ENCODE assay signal across 8 mouse cellular contexts in the genomic region with DNA sequence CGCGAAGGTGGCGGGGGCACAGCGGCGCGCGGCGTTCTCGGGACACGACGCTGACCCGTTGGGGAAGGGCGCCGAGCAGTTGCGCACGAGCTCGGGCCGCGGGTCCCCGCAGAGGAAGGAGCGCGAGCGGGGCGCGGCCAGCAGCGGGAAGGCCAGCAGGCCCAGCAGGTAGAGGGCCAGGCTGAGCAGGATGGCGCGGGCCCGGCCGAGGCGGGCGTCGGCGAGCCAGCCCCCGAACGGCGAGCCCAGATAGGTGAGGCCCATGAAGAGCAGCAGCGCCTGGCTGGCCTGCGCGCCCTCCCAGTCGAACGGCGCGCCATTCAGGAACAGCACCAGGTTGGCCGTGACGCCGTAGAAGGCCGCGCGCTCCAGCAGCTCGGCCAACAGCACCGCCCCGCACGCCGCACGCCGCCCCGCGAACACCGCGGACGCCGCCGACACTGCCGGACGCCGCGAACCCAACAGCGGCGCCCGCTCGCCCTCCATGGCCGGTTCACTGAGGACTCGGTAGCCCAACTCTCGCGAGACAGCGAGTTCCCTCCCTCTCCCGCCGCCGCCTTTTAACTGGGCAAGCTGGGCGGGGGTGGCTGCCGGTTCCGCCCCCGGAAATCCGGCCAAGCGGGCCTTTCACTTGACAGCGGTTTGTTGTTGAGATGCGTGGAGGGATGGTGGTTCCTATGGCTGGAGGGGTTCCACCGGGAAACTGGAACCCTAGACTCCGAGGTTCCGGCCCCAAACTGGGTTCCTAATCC. TPM values are rescaled to one million over a fixed set of nuclear protein-coding genes. Genes with fewer than 3 reads are reported as not detected.
DNase-seq lines count a peak whose midpoint lies in the region; ATAC-seq lines count a peak whose summit lies in the region.

No protein-coding gene starts in this region.

- DNase-seq in Muller cell, postnatal 12 days (ENCODE audit: inconsistent ontology term): peak; percentile 98
- peak; percentile 98 for DNase-seq in cerebellum, adult 9-11 months
- DNase-seq in frontal cortex, adult 2 months (ENCODE audit: extremely low spot score in 1 of 2, low spot score in 1 of 2): peak; percentile 95 to 98
- peak; percentile 96 for DNase-seq in hindbrain, embryonic 11.5 days (ENCODE audit: low spot score)
- peak; percentile 98 to 99 for DNase-seq in layer of hippocampus, postnatal 10 days (ENCODE audit: low spot score in 2 of 2)
- DNase-seq in lung, postnatal 10 days: peak; percentile 99
- peak; percentile 98 for DNase-seq in ovary, postnatal 36 days (ENCODE audit: low spot score)
- peak; percentile 95 for DNase-seq in thymus, postnatal 25 days

- H3K9me3 ChIP-seq in hindbrain, embryonic 11.5 days (ENCODE audit: control insufficient read depth, low read length): no peaks in the 10 kb centered on the region

- peaks cover 6% of the 10 kb centered on the region for H3K4me1 ChIP-seq in hindbrain, embryonic 11.5 days (replicated peaks; ENCODE audit: control insufficient read depth, insufficient read depth, low read length)

- H3K27ac ChIP-seq in hindbrain, embryonic 11.5 days (ENCODE audit: low read depth, low read length): peak overlapping the region; percentile 52

- H3K9ac ChIP-seq in hindbrain, embryonic 11.5 days (ENCODE audit: low read depth, low read length): peak overlapping the region; percentile 98

- no peaks in the 10 kb centered on the region for H3K27me3 ChIP-seq in hindbrain, embryonic 11.5 days (ENCODE audit: control insufficient read depth, insufficient read depth, low read length)

- under 1% methylated on average over 82 of the region's 91 CpGs for WGBS in hindbrain, embryonic 11.5 days

- peak overlapping the region; percentile 94 for H3K4me3 ChIP-seq in hindbrain, embryonic 11.5 days (ENCODE audit: low read depth, low read length)

- H3K4me2 ChIP-seq in hindbrain, embryonic 11.5 days (replicated peaks; ENCODE audit: low read depth, low read length): peak overlapping the region; percentile 88

- H3K36me3 ChIP-seq in hindbrain, embryonic 11.5 days (ENCODE audit: control insufficient read depth, insufficient read depth, low read length): no peaks in the 10 kb centered on the region

- ATAC-seq in hindbrain, embryonic 11.5 days (ENCODE audit: low FRiP score): peak; percentile 92

RNA-seq across cellular contexts. Expression of a gene that starts 15.0 kb away (rescaled TPM):
- 15.2 and 17.9 TPM in 2 replicates for polyA plus RNA-seq in frontal cortex, adult 2 months (2012; rRNA removed)
- 0.61 and 0.88 TPM in 2 replicates for polyA plus RNA-seq in hindbrain, embryonic 11.5 days (2014; fragmentation: Nextera tagmentation; extraction: Ambion mirVana)
- total RNA-seq in layer of hippocampus, postnatal 10 days (2021): 10 to 100 TPM; 19.1 to 21.6 TPM

RNA-seq across cellular contexts. Expression of a gene that starts 15.6 kb away (rescaled TPM):
- polyA plus RNA-seq in frontal cortex, adult 2 months (2012; rRNA removed): 18.5 and 22.1 TPM in 2 replicates
- 22.2 and 22.9 TPM in 2 replicates for polyA plus RNA-seq in hindbrain, embryonic 11.5 days (2014; fragmentation: Nextera tagmentation; extraction: Ambion mirVana)
- total RNA-seq in layer of hippocampus, postnatal 10 days (2021): 10 to 100 TPM; 23.9 to 30.0 TPM

Comparison
In these comparisons a context has a peak if more than half of its experiments do, and no peak if none do; other contexts are left out.
1. Peak in every context shown above with its lines: DNase-seq, ATAC-seq, H3K4me3 ChIP-seq and H3K27ac ChIP-seq.